Mouse (Mus musculus): ENCODE measurements around the gene Cdh24.

DNA sequence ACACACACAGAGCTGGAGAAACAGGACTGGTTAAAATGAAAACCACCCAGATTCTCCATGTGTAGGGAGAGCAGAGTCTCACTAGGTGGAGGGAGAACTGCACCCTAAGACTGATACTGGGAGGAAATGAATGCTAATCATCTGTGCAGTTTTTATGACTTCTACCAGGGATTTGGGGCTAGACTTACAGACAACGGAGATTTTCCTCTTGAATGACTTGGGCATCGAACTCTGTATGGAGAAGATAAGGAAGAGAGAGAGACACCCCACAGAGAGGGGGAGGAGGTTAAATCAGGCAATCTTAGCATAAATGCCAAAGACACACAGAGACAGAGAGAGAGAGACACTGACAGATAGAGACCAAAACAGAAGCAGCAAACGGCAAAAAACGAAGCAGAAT is 6.7 kb upstream of the Cdh24 start:
- TF ChIP-seq POLR2A (IDR thresholded peaks at IDR 0.05; ENCODE audit: borderline replicate concordance, control insufficient read depth, low read depth, low read length), result no peak
- no peak for TF ChIP-seq CTCF (IDR thresholded peaks at IDR 0.05; ENCODE audit: control insufficient read depth, insufficient read depth, low read length)

All from bone marrow, adult 2 months (tissue).